Mouse (Mus musculus) thymus, adult 2 months (tissue): ENCODE results near the gene Wdr13.
"Not testable (repeated sequence)": the region's sequence is repeated elsewhere in the genome, so short reads cannot be mapped to it uniquely, and the experiment has no call there.

Experiments
- CTCF ChIP-seq: fragments of 200-500 bp; IDR thresholded peaks from 2 replicates; pipeline ENCODE4 v1.5.1; 2012; ENCODE audit warnings: mild to moderate bottlenecking, control low read depth, low read length, moderate library complexity, borderline replicate concordance; ENCODE audit not compliant: control insufficient read depth, poor library complexity, insufficient read depth; ENCODE audit errors: extremely low read depth
- POLR2A ChIP-seq: fragments of 200-500 bp; IDR thresholded peaks from 2 replicates; pipeline ENCODE4 v1.6.1; 2012; ENCODE audit warnings: mild to moderate bottlenecking, low read length, control low read depth, moderate library complexity; ENCODE audit not compliant: control insufficient read depth, poor library complexity, insufficient read depth; ENCODE audit errors: extremely low read depth

DNA sequence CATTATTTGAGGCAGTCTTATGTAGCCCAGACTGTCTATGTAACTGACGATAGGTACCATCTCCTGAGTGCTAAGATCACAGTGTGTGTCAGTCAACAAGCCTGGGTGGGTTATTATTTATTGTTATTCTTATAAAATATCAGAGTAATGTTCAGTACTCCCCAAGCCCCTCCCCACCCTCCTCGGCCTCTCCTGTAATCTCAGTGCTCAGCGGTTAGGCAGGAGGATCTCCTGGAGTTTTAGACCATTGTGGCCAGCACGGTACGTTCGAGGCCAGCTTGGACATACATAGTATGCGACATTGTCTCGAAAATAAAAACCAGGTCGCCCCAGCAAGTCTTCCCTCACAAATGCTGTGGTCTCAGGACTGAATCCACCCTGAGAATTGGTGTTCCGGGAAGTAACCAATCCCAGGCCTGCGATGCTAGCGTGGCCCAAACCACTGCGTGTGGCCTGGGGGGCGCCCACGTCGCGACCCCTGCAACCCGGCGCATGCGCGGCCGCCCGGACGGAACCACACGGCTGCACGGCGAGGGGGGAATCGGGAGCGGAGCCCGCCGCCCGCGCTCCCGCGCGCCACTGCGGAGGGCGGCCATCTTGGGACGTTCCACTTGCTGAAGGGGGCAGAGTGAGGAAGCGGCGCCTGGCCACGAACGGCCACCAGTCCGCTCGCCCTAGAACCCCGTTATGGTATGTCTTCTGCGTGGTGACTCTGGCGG lies 36.5 kb downstream of the Wdr13 start:
- TF ChIP-seq POLR2A, CTCF: not testable (repeated sequence)
